In genomic region chr16:24669718-24670460, GRCm38 (mm10) we compare ENCODE assay signal across 20 mouse cellular contexts.
DNase-seq lines count a peak whose midpoint lies in the region; ATAC-seq and TF ChIP-seq lines count a peak whose summit lies in the region.
"Had no signal": no experiment of that assay in that cellular context is flagged by ENCODE, and none has a peak within 500 bp of the region (broad histone marks: within the 10 kb centered on the region; RNA-seq: fewer than 3 reads in every experiment).

No protein-coding gene starts in this region.

- TF ChIP-seq POLR2A in brain, embryonic 14.5 days (IDR thresholded peaks at IDR 0.05; ENCODE audit: borderline replicate concordance, extremely low read depth, insufficient read depth, insufficient read length, poor library complexity, severe bottlenecking): no peak

- H3K27me3 ChIP-seq in heart, embryonic 14.5 days (ENCODE audit: control insufficient read depth, insufficient read depth, low read length): no peaks in the 10 kb centered on the region
- no peaks in the 10 kb centered on the region for H3K27me3 ChIP-seq in liver, postnatal 0 days (ENCODE audit: insufficient read depth, low read length)
- H3K27me3 ChIP-seq: hindbrain, embryonic 13.5 days; liver, embryonic 13.5 days; midbrain, embryonic 12.5 days; neural tube, embryonic 12.5 days; Patski had no signal

- no peak for TF ChIP-seq EP300 in liver, postnatal 0 days (IDR thresholded peaks at IDR 0.05; ENCODE audit: low read depth)

- intact Hi-C loops in heart, postnatal 14 days (cut with DNase I): loop anchor here (10.0 kb wide), 1 partner anchor 685 kb away; the partner anchor contains the start of genes Bcl6 and Gm37419

- H3K27ac ChIP-seq in heart, embryonic 14.5 days (replicated peaks in 1 of 2; ENCODE audit: control insufficient read depth in 1 of 2, insufficient read depth in 1 of 2, low read depth in 2 of 2, low read length in 2 of 2): peak overlapping the region in 1 of 2 experiments; percentile 46; a peak in 2 of 4 replicates
- H3K27ac ChIP-seq in liver, postnatal 0 days (ENCODE audit: low read depth): 0 out of 2 replicates have a peak overlapping the region, but pooled peaks have one; percentile 7
- H3K27ac ChIP-seq: hindbrain, embryonic 13.5 days; liver, embryonic 13.5 days; midbrain, embryonic 12.5 days; neural tube, embryonic 12.5 days had no signal

- DNase-seq in heart, postnatal 14 days: no peak
- DNase-seq in liver, postnatal 0 days: no peak
- DNase-seq in liver: no peak
- DNase-seq in brain, embryonic 14.5 days (ENCODE audit: low read depth): peak; percentile 8
- DNase-seq in gastrocnemius, adult 8-10 months (ENCODE audit: low spot score in 2 of 2): no peak
- DNase-seq: adrenal gland, adult 8-10 months; cerebellum, adult 11-12 months; cerebellum, postnatal 25 days; gastrocnemius, postnatal 10 days; kidney, postnatal 4 days; liver, embryonic 13.5 days; lung, postnatal 36 days had no signal

- no peaks in the 10 kb centered on the region for H3K4me1 ChIP-seq in heart, embryonic 14.5 days (ENCODE audit: control insufficient read depth in 2 of 2, insufficient read depth in 2 of 2, low read length in 2 of 2)
- H3K4me1 ChIP-seq in liver, postnatal 0 days (ENCODE audit: insufficient read depth): no peaks in the 10 kb centered on the region; the same call in 1 of the 2 replicates
- H3K4me1 ChIP-seq: liver, embryonic 13.5 days; midbrain, embryonic 12.5 days had no signal

- 0 out of 2 replicates have a peak, but pooled peaks have one; percentile 50 for ATAC-seq in heart, embryonic 14.5 days (ENCODE audit: insufficient number of reproducible peaks, insufficient read depth, low FRiP score, low read depth)
- ATAC-seq in liver, postnatal 0 days: no peak
- peak; percentile 26 for ATAC-seq in megakaryocyte progenitor cell, adult 5-6 weeks (replicated peaks; ENCODE audit: poor library complexity)
- ATAC-seq: CD4-positive, CD25-positive, alpha-beta regulatory T cell, adult 4 months; inflammation-experienced regulatory T-cells, adult 6 months; Patski had no signal

- TF ChIP-seq CTCF in liver, postnatal 0 days (IDR thresholded peaks at IDR 0.05; ENCODE audit: low read depth): no peak
- no peak for TF ChIP-seq CTCF in brain, embryonic 14.5 days (IDR thresholded peaks at IDR 0.05; ENCODE audit: borderline replicate concordance, extremely low read depth, insufficient read depth, insufficient read length)

- H3K9ac ChIP-seq in heart, embryonic 14.5 days (ENCODE audit: low read length): no peak overlapping the region
- no peak overlapping the region for H3K9ac ChIP-seq in liver, postnatal 0 days (replicated peaks)
- H3K9ac ChIP-seq: hindbrain, embryonic 13.5 days; liver, embryonic 13.5 days; midbrain, embryonic 12.5 days; neural tube, embryonic 12.5 days had no signal

- no peaks in the 10 kb centered on the region for H3K9me3 ChIP-seq in heart, embryonic 14.5 days (ENCODE audit: control insufficient read depth, low read length)
- no peaks in the 10 kb centered on the region for H3K9me3 ChIP-seq in liver, postnatal 0 days (ENCODE audit: low read length)
- H3K9me3 ChIP-seq: hindbrain, embryonic 13.5 days; liver, embryonic 13.5 days; midbrain, embryonic 12.5 days; neural tube, embryonic 12.5 days had no signal

- H3K36me3 ChIP-seq in heart, embryonic 14.5 days (ENCODE audit: control insufficient read depth, insufficient read depth, low read length): peaks cover 9% of the 10 kb centered on the region; the same call in 1 of the 2 replicates
- H3K36me3 ChIP-seq in liver, postnatal 0 days (replicated peaks; ENCODE audit: insufficient read depth, low read length): no peaks in the 10 kb centered on the region
- H3K36me3 ChIP-seq: hindbrain, embryonic 13.5 days; liver, embryonic 13.5 days; midbrain, embryonic 12.5 days; neural tube, embryonic 12.5 days had no signal

- H3K4me2 ChIP-seq in heart, embryonic 14.5 days (ENCODE audit: low read length): no peak overlapping the region
- no peak overlapping the region for H3K4me2 ChIP-seq in liver, postnatal 0 days (ENCODE audit: low read depth, low read length)
- H3K4me2 ChIP-seq: hindbrain, embryonic 13.5 days; liver, embryonic 13.5 days; midbrain, embryonic 12.5 days; neural tube, embryonic 12.5 days had no signal

- 80% methylated on average over 5 of the region's 5 CpGs for WGBS in heart, embryonic 14.5 days
- 49% methylated on average over 5 of the region's 5 CpGs for WGBS in liver, postnatal 0 days (ENCODE audit: insufficient replicate concordance)

- H3K4me3 ChIP-seq in heart, embryonic 14.5 days (ENCODE audit: control insufficient read depth in 1 of 2, insufficient read depth in 1 of 2, low read depth in 1 of 2, low read length in 2 of 2): no peak overlapping the region
- H3K4me3 ChIP-seq in liver, postnatal 0 days (ENCODE audit: low read depth, low read length): no peak overlapping the region
- H3K4me3 ChIP-seq: hindbrain, embryonic 13.5 days; liver, embryonic 13.5 days; midbrain, embryonic 12.5 days; neural tube, embryonic 12.5 days had no signal
